Mouse (Mus musculus): Measurements from ENCODE around the gene Gm12258. TPM values are rescaled to one million over a fixed set of nuclear protein-coding genes. Genes with fewer than 3 reads are reported as not detected.
"Not testable (repeated sequence)": the region's sequence is repeated elsewhere in the genome, so short reads cannot be mapped to it uniquely, and the experiment has no call there.

Gene Gm12258
- total and polyA plus RNA-seq, 3 experiments, result 1.4 to 3.1 (median 1.6) TPM

- Histone ChIP-seq H3K27me3 (replicated peaks) (peaks cover 51% of the 10 kb centered on the region), H3K36me3 (replicated peaks in 1 of 2; ENCODE audit: control insufficient read depth in 1 of 2, insufficient read depth in 1 of 2, low read length in 1 of 2) (no peaks in the 10 kb centered on the region), H3K9me3 (replicated peaks; ENCODE audit: low read length) (peaks cover 5% of the 10 kb centered on the region), H3K9ac (ENCODE audit: insufficient read depth, low read depth) (no peak overlapping the region), H3K4me1 (ENCODE audit: control insufficient read depth in 1 of 2, insufficient read depth in 2 of 2) (no peaks in the 10 kb centered on the region), H3K4me2 (ENCODE audit: insufficient read depth, low read depth, poor library complexity, severe bottlenecking) (no peak overlapping the region), H3K27ac (ENCODE audit: insufficient read depth, low read depth) (no peak overlapping the region), H3K79me2 (replicated peaks; ENCODE audit: control insufficient read depth, extremely low read depth, insufficient read depth, poor library complexity, severe bottlenecking) (no peaks in the 10 kb centered on the region), H3K4me3 (replicated peaks in 1 of 3; ENCODE audit: low read depth in 2 of 3, low read length in 2 of 3, poor library complexity in 1 of 3) (no peak overlapping the region)
- TF ChIP-seq CTCF (conservative IDR thresholded peaks at IDR 0.05 in 1 of 2, IDR thresholded peaks at IDR 0.05 in 1 of 2; ENCODE audit: low read depth in 2 of 2, low read length in 2 of 2) (peak; percentile 51 to 69; a peak in 3 of 4 replicates), SMC3 (IDR thresholded peaks at IDR 0.05; ENCODE audit: low read depth, low read length) (peak; percentile 62), UBTF (IDR thresholded peaks at IDR 0.05; ENCODE audit: low read depth, low read length) (no peak), ELF1 (IDR thresholded peaks at IDR 0.05; ENCODE audit: low read depth, low read length) (no peak), ETS1 (conservative IDR thresholded peaks at IDR 0.05; ENCODE audit: low read depth, low read length) (no peak), NRF1 (IDR thresholded peaks at IDR 0.05; ENCODE audit: low read depth, low read length) (no peak), CHD2 (IDR thresholded peaks at IDR 0.05; ENCODE audit: low read length) (no peak), SIN3A (IDR thresholded peaks at IDR 0.05; ENCODE audit: low read length) (no peak), RAD21 (IDR thresholded peaks at IDR 0.05; ENCODE audit: low read depth, low read length) (peak; percentile 62), POLR2A (IDR thresholded peaks at IDR 0.05; ENCODE audit: low read depth, low read length) (no peak)
- in situ Hi-C loops (cut with MboI; ENCODE audit: low pct_ligation_motif_present, low pct_unique_long_range_greater_than_20kb, low sequenced_read_pairs), result no loop called here
- dilution Hi-C loops (cut with MboI; ENCODE audit: extremely low pct_ligation_motif_present, extremely low pct_unique_long_range_greater_than_20kb, low sequenced_read_pairs), result no loop called here
- peak; percentile 23 for DNase-seq (ENCODE audit: extremely low read depth)
These were observed 35.0 kb upstream of the Gm12258 start for GRCm38 (mm10) chr11:58812001-58812400.

- H3K9ac ChIP-seq (ENCODE audit: insufficient read depth, low read depth); H3K27ac ChIP-seq (ENCODE audit: insufficient read depth, low read depth); H3K9me3 ChIP-seq (replicated peaks; ENCODE audit: low read length); H3K36me3 ChIP-seq (replicated peaks in 1 of 2; ENCODE audit: control insufficient read depth in 1 of 2, insufficient read depth in 1 of 2, low read length in 1 of 2); H3K79me2 ChIP-seq (replicated peaks; ENCODE audit: control insufficient read depth, extremely low read depth, insufficient read depth, poor library complexity, severe bottlenecking); H3K4me2 ChIP-seq (ENCODE audit: insufficient read depth, low read depth, poor library complexity, severe bottlenecking); DNase-seq (ENCODE audit: extremely low read depth); H3K4me1 ChIP-seq (ENCODE audit: control insufficient read depth in 1 of 2, insufficient read depth in 2 of 2); in situ Hi-C loops (cut with MboI; ENCODE audit: low pct_ligation_motif_present, low pct_unique_long_range_greater_than_20kb, low sequenced_read_pairs); dilution Hi-C loops (cut with MboI; ENCODE audit: extremely low pct_ligation_motif_present, extremely low pct_unique_long_range_greater_than_20kb, low sequenced_read_pairs); H3K4me3 ChIP-seq (replicated peaks in 1 of 3; ENCODE audit: low read depth in 2 of 3, low read length in 2 of 3, poor library complexity in 1 of 3): not testable (repeated sequence)
- peaks cover 49% of the 10 kb centered on the region for H3K27me3 ChIP-seq (replicated peaks)
These were observed 32.3 kb upstream of the Gm12258 start, which contains the start of gene Olfr313 for GRCm38 (mm10) chr11:58814700-58815099. Gene Olfr313 (plus strand): TSS chr11:58815000.

GRCm38 (mm10) chr11:58815676-58816075 is 31.3 kb upstream of the Gm12258 start:
- no peak overlapping the region for H3K4me3 ChIP-seq (replicated peaks in 1 of 3; ENCODE audit: low read depth in 2 of 3, low read length in 2 of 3, poor library complexity in 1 of 3)
- H3K9me3 ChIP-seq (replicated peaks; ENCODE audit: low read length), result no peaks in the 10 kb centered on the region
- H3K4me2 ChIP-seq (ENCODE audit: insufficient read depth, low read depth, poor library complexity, severe bottlenecking), result no peak overlapping the region
- H3K79me2 ChIP-seq (replicated peaks; ENCODE audit: control insufficient read depth, extremely low read depth, insufficient read depth, poor library complexity, severe bottlenecking), result no peaks in the 10 kb centered on the region
- H3K36me3 ChIP-seq (replicated peaks in 1 of 2; ENCODE audit: control insufficient read depth in 1 of 2, insufficient read depth in 1 of 2, low read length in 1 of 2), result no peaks in the 10 kb centered on the region
- H3K9ac ChIP-seq (ENCODE audit: insufficient read depth, low read depth), result no peak overlapping the region
- TF ChIP-seq MAFK (IDR thresholded peaks at IDR 0.05; ENCODE audit: insufficient replicate concordance, low read length), result peak; percentile 89
- TF ChIP-seq POLR2A (IDR thresholded peaks at IDR 0.05; ENCODE audit: low read depth, low read length), result no peak
- no peak for TF ChIP-seq MEF2A (IDR thresholded peaks at IDR 0.05; ENCODE audit: borderline replicate concordance, low read depth, low read length)
- TF ChIP-seq BHLHE40 (IDR thresholded peaks at IDR 0.05; ENCODE audit: low read depth, low read length), result no peak
- TF ChIP-seq ZKSCAN1 (IDR thresholded peaks at IDR 0.05; ENCODE audit: borderline replicate concordance, low read depth, low read length), result no peak
- peak; percentile 22 for TF ChIP-seq RAD21 (IDR thresholded peaks at IDR 0.05; ENCODE audit: low read depth, low read length)
- TF ChIP-seq CTCF (conservative IDR thresholded peaks at IDR 0.05 in 1 of 2, IDR thresholded peaks at IDR 0.05 in 1 of 2; ENCODE audit: low read depth in 2 of 2, low read length in 2 of 2), result peak in 1 of 2 experiments; percentile 17; a peak in 2 of 4 replicates
- no peak for TF ChIP-seq HCFC1 (IDR thresholded peaks at IDR 0.05; ENCODE audit: low read depth, low read length)
- TF ChIP-seq ETS1 (conservative IDR thresholded peaks at IDR 0.05; ENCODE audit: low read depth, low read length), result no peak
- TF ChIP-seq MXI1 (IDR thresholded peaks at IDR 0.05; ENCODE audit: low read depth, low read length), result no peak
- peak; percentile 17; the same call in 1 of the 2 replicates for TF ChIP-seq SMC3 (IDR thresholded peaks at IDR 0.05; ENCODE audit: low read depth, low read length)
- no peak for DNase-seq (ENCODE audit: extremely low read depth)
- H3K4me1 ChIP-seq (ENCODE audit: control insufficient read depth in 1 of 2, insufficient read depth in 2 of 2), result no peaks in the 10 kb centered on the region
- in situ Hi-C loops (cut with MboI; ENCODE audit: low pct_ligation_motif_present, low pct_unique_long_range_greater_than_20kb, low sequenced_read_pairs), result no loop called here
- H3K27ac ChIP-seq (ENCODE audit: insufficient read depth, low read depth), result no peak overlapping the region
- H3K27me3 ChIP-seq (replicated peaks), result peaks cover 49% of the 10 kb centered on the region
- dilution Hi-C loops (cut with MboI; ENCODE audit: extremely low pct_ligation_motif_present, extremely low pct_unique_long_range_greater_than_20kb, low sequenced_read_pairs), result no loop called here

- H3K9me3 ChIP-seq (replicated peaks; ENCODE audit: low read length); H3K36me3 ChIP-seq (replicated peaks in 1 of 2; ENCODE audit: control insufficient read depth in 1 of 2, insufficient read depth in 1 of 2, low read length in 1 of 2); H3K27ac ChIP-seq (ENCODE audit: insufficient read depth, low read depth); H3K79me2 ChIP-seq (replicated peaks; ENCODE audit: control insufficient read depth, extremely low read depth, insufficient read depth, poor library complexity, severe bottlenecking); H3K4me3 ChIP-seq (replicated peaks in 1 of 3; ENCODE audit: low read depth in 2 of 3, low read length in 2 of 3, poor library complexity in 1 of 3); in situ Hi-C loops (cut with MboI; ENCODE audit: low pct_ligation_motif_present, low pct_unique_long_range_greater_than_20kb, low sequenced_read_pairs); H3K4me2 ChIP-seq (ENCODE audit: insufficient read depth, low read depth, poor library complexity, severe bottlenecking); H3K4me1 ChIP-seq (ENCODE audit: control insufficient read depth in 1 of 2, insufficient read depth in 2 of 2); dilution Hi-C loops (cut with MboI; ENCODE audit: extremely low pct_ligation_motif_present, extremely low pct_unique_long_range_greater_than_20kb, low sequenced_read_pairs); DNase-seq (ENCODE audit: extremely low read depth); H3K9ac ChIP-seq (ENCODE audit: insufficient read depth, low read depth): not testable (repeated sequence)
- peaks cover 19% of the 10 kb centered on the region for H3K27me3 ChIP-seq (replicated peaks)
These were observed 18.0 kb upstream of the Gm12258 start, which contains the start of gene Olfr312 for GRCm38 (mm10) chr11:58828937-58829336. Gene Olfr312 (plus strand): TSS chr11:58829237.

All from CH12.LX (cell line).